Mouse (Mus musculus): ENCODE results near the gene Tm7sf2.

DNA sequence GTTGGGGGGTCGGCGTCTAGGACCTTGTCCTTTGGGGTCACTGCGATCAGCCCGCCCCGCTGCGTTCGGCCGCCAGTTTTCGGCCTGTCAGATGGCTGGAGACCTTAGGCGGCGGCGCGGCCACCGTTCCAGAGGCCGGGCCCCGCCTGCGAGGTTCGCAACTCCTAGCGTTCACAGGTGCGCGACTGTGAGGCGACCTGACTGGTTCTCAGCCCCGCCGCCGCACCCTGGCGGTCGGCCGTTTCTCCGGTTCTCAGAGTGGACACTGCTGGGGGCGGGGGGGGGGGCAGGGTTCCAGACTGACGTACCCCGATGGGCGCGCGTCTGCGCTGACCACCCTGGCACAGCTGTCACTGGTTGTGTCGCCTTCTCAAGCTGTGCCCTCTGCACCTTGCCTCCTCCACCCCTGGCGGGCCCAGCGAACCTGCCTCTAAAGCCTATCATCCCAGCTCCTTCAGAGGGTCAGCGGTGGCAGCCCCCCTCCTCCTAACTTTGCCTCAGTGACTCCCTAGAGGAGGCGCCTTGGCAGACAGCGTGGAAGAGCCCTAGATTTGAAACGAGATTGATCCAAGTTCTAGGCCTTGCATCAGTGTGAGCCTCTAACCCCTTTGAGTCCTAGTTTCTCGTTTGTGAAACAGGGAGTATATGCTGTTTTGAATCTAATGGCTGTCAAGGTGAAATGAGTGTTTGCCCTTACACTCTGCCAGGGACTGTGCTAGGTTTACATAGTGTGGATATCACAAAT lies 20.8 kb downstream of the Tm7sf2 start:
- TF ChIP-seq RAD21 (IDR thresholded peaks at IDR 0.05; ENCODE audit: low read depth, low read length) (no peak), CTCF (IDR thresholded peaks at IDR 0.05 in 2 of 3, conservative IDR thresholded peaks at IDR 0.05 in 1 of 3; ENCODE audit: control insufficient read depth in 1 of 3, insufficient read depth in 1 of 3, low read depth in 2 of 3, low read length in 3 of 3, poor library complexity in 1 of 3, severe bottlenecking in 1 of 3) (no peak), ZKSCAN1 (IDR thresholded peaks at IDR 0.05; ENCODE audit: low read depth, low read length) (no peak), POLR2AphosphoS5 (IDR thresholded peaks at IDR 0.05; ENCODE audit: borderline replicate concordance, low read depth, low read length) (no peak), USF1 (IDR thresholded peaks at IDR 0.05; ENCODE audit: low read depth, low read length) (no peak), POLR2A (IDR thresholded peaks at IDR 0.05; ENCODE audit: control insufficient read depth in 1 of 2, insufficient read depth in 1 of 2, low read depth in 1 of 2, low read length in 2 of 2, poor library complexity in 1 of 2) (no peak; a peak in 1 of 4 replicates), EP300 (IDR thresholded peaks at IDR 0.05; ENCODE audit: low read depth in 1 of 2, low read length in 2 of 2) (no peak), MXI1 (IDR thresholded peaks at IDR 0.05; ENCODE audit: low read depth, low read length) (no peak), SMC3 (IDR thresholded peaks at IDR 0.05; ENCODE audit: low read depth, low read length) (no peak), MAFK (IDR thresholded peaks at IDR 0.05; ENCODE audit: borderline replicate concordance, low read depth, low read length) (no peak), GATA1 (IDR thresholded peaks at IDR 0.05; ENCODE audit: low read depth, low read length) (no peak), TCF12 (IDR thresholded peaks at IDR 0.05; ENCODE audit: low read depth, low read length) (no peak)

All from MEL (cell line).